ENCODE assay signal across 8 mouse cellular contexts in the genomic region with DNA sequence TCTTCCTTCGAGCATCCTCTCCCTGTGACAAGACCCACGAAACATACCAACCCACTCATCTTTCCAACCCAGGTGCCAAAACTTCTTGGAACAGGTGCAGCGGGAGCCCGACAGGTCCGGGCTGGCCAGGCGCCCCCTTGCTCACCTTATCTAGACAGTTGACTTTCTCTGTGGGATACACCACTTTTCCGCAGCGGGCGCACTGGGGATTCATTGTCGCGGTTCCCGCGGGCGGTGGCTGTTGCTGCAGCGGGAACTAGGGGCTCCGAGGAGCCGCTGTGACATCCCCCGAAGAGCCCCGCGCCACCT. TPM values are rescaled to one million over a fixed set of nuclear protein-coding genes. Genes with fewer than 3 reads are reported as not detected.
A peak's percentile ranks its signal among the peaks of the same experiment; 100 is the strongest.
DNase-seq lines count a peak whose midpoint lies in the region; ATAC-seq and TF ChIP-seq lines count a peak whose summit lies in the region.

No protein-coding gene starts in this region.

- DNase-seq in kidney, postnatal 10 days, result no peak
- no peak for DNase-seq in forebrain, embryonic 14.5 days (ENCODE audit: low spot score)
- no peak for DNase-seq in liver, embryonic 14.5 days (ENCODE audit: low read depth in 3 of 3, low spot score in 3 of 3)
- DNase-seq in adipocyte (ENCODE audit: low spot score), result no peak
- no peak for DNase-seq in spleen, postnatal 10 days (ENCODE audit: low spot score in 2 of 2)
- DNase-seq in gastrocnemius, adult 8-10 months (ENCODE audit: low spot score in 2 of 2), result no peak

- no peak for TF ChIP-seq CTCF in bone marrow macrophage, adult 2 months (IDR thresholded peaks at IDR 0.05; ENCODE audit: low read depth, low read length)
- no peak for TF ChIP-seq CTCF in liver, embryonic 14.5 days (IDR thresholded peaks at IDR 0.05; ENCODE audit: low read depth)

- no peak overlapping the region for H3K27ac ChIP-seq in kidney, embryonic 15.5 days
- no peak overlapping the region for H3K27ac ChIP-seq in bone marrow macrophage, adult 2 months (ENCODE audit: insufficient read depth, low read depth, low read length)
- peak overlapping the region; percentile 44; the same call in 1 of the 2 replicates for H3K27ac ChIP-seq in forebrain, embryonic 14.5 days (ENCODE audit: low read depth, low read length)
- H3K27ac ChIP-seq in liver, embryonic 14.5 days, result no peak overlapping the region

- TF ChIP-seq POLR2A in bone marrow macrophage, adult 2 months (IDR thresholded peaks at IDR 0.05; ENCODE audit: borderline replicate concordance, low read depth, low read length), result no peak

- WGBS in kidney, embryonic 15.5 days, result under 1% methylated on average over 20 of the region's 20 CpGs
- under 1% methylated on average over 20 of the region's 20 CpGs for WGBS in forebrain, embryonic 14.5 days
- 1% methylated on average over 20 of the region's 20 CpGs for WGBS in liver, embryonic 14.5 days (ENCODE audit: insufficient replicate concordance)

- peaks cover 42% of the 10 kb centered on the region for H3K27me3 ChIP-seq in kidney, embryonic 15.5 days
- H3K27me3 ChIP-seq in forebrain, embryonic 14.5 days (replicated peaks; ENCODE audit: control insufficient read depth, insufficient read depth, low read length), result peaks cover 8% of the 10 kb centered on the region
- H3K27me3 ChIP-seq in liver, embryonic 14.5 days (ENCODE audit: control insufficient read depth, insufficient read depth, low read length), result peaks cover 29% of the 10 kb centered on the region

- no peak; the same call in 1 of the 2 replicates for ATAC-seq in kidney, embryonic 15.5 days (replicated peaks; ENCODE audit: low FRiP score)
- ATAC-seq in forebrain, embryonic 14.5 days, result no peak
- ATAC-seq in liver, embryonic 14.5 days (ENCODE audit: insufficient read depth), result no peak

- H3K4me2 ChIP-seq in kidney, embryonic 15.5 days, result peak overlapping the region; percentile 98
- peak overlapping the region; percentile 97 for H3K4me2 ChIP-seq in forebrain, embryonic 14.5 days (ENCODE audit: low read length)
- H3K4me2 ChIP-seq in liver, embryonic 14.5 days (ENCODE audit: low read depth), result peak overlapping the region; percentile 62

- peaks cover 16% of the 10 kb centered on the region for H3K4me1 ChIP-seq in kidney, embryonic 15.5 days
- H3K4me1 ChIP-seq in bone marrow macrophage, adult 2 months (ENCODE audit: control insufficient read depth, insufficient read depth, low read length), result no peaks in the 10 kb centered on the region
- H3K4me1 ChIP-seq in forebrain, embryonic 14.5 days (ENCODE audit: control insufficient read depth, insufficient read depth, low read length), result peaks cover 9% of the 10 kb centered on the region
- 0 out of 4 replicates have a peak, but pooled peaks cover 0 to 1% of the 10 kb centered on the region in 2 experiments for H3K4me1 ChIP-seq in liver, embryonic 14.5 days (replicated peaks; ENCODE audit: control insufficient read depth in 2 of 2, insufficient read depth in 2 of 2, low read length in 1 of 2)

- no peak for TF ChIP-seq EP300 in liver, embryonic 14.5 days (IDR thresholded peaks at IDR 0.05; ENCODE audit: low read depth)

- peak overlapping the region; percentile 60 for H3K4me3 ChIP-seq in kidney, embryonic 15.5 days (replicated peaks)
- H3K4me3 ChIP-seq in bone marrow macrophage, adult 2 months (ENCODE audit: insufficient read depth, low read length), result peak overlapping the region; percentile 19; the same call in 1 of the 2 replicates
- H3K4me3 ChIP-seq in forebrain, embryonic 14.5 days (ENCODE audit: low read depth, low read length), result peak overlapping the region; percentile 63
- peak overlapping the region; percentile 23 to 39 for H3K4me3 ChIP-seq in liver, embryonic 14.5 days (ENCODE audit: insufficient read depth in 1 of 2, low read depth in 2 of 2, low read length in 2 of 2)

- peak overlapping the region; percentile 45 for H3K9ac ChIP-seq in kidney, embryonic 15.5 days
- H3K9ac ChIP-seq in forebrain, embryonic 14.5 days (ENCODE audit: low read length), result peak overlapping the region; percentile 73
- H3K9ac ChIP-seq in liver, embryonic 14.5 days (replicated peaks), result no peak overlapping the region

- H3K9me3 ChIP-seq in kidney, embryonic 15.5 days (replicated peaks), result no peaks in the 10 kb centered on the region
- no peaks in the 10 kb centered on the region for H3K9me3 ChIP-seq in forebrain, embryonic 14.5 days (replicated peaks; ENCODE audit: control insufficient read depth, low read length)
- no peaks in the 10 kb centered on the region for H3K9me3 ChIP-seq in liver, embryonic 14.5 days (ENCODE audit: control insufficient read depth, low read length)

- no peaks in the 10 kb centered on the region for H3K36me3 ChIP-seq in kidney, embryonic 15.5 days
- H3K36me3 ChIP-seq in forebrain, embryonic 14.5 days (ENCODE audit: control insufficient read depth, insufficient read depth, low read length), result no peaks in the 10 kb centered on the region
- H3K36me3 ChIP-seq in liver, embryonic 14.5 days (replicated peaks; ENCODE audit: control insufficient read depth, insufficient read depth, low read depth), result no peaks in the 10 kb centered on the region

RNA-seq across cellular contexts. Expression of gene Nebl, which starts 0.7 kb away (rescaled TPM):
- polyA plus RNA-seq in kidney, embryonic 15.5 days (2015; fragmentation: Nextera tagmentation; extraction: Ambion mirVana), result 7.1 and 7.2 TPM in 2 replicates
- 0.67 TPM in 1 of 2 replicates, not detected in the other for polyA plus RNA-seq in bone marrow macrophage, adult 2 months (2012; ENCODE audit: insufficient read depth, insufficient read length, missing spikeins)
- 3.5 and 5.8 TPM in 2 replicates for polyA plus RNA-seq in forebrain, embryonic 14.5 days (2014; fragmentation: Nextera tagmentation; extraction: Ambion mirVana)
- 0.17 and 0.21 TPM in 2 replicates for polyA plus RNA-seq in liver, embryonic 14.5 days (2012; rRNA removed)
- polyA plus RNA-seq in liver, embryonic 14.5 days (2014; fragmentation: Nextera tagmentation; extraction: Ambion mirVana), result 0.10 and 0.22 TPM in 2 replicates
- 1 to 10 TPM in 2 of 4 experiments, under 1 TPM in 2; 0.24 to 2.0 (median 0.92) TPM for total RNA-seq in gastrocnemius, adult 8-10 months (2022)
